Mouse (Mus musculus) thymus, adult 2 months (tissue): ENCODE measurements around the gene Cfap157.

Source experiments
- CTCF ChIP-seq: fragments of 200-500 bp; IDR thresholded peaks from 2 replicates; pipeline ENCODE4 v1.5.1; 2012; ENCODE audit warnings: mild to moderate bottlenecking, control low read depth, low read length, moderate library complexity, borderline replicate concordance; ENCODE audit not compliant: control insufficient read depth, poor library complexity, insufficient read depth; ENCODE audit errors: extremely low read depth
- POLR2A ChIP-seq: fragments of 200-500 bp; IDR thresholded peaks from 2 replicates; pipeline ENCODE4 v1.6.1; 2012; ENCODE audit warnings: mild to moderate bottlenecking, low read length, control low read depth, moderate library complexity; ENCODE audit not compliant: control insufficient read depth, poor library complexity, insufficient read depth; ENCODE audit errors: extremely low read depth

GRCm38 (mm10) chr2:32824181-32824580, 40.0 kb upstream of the Cfap157 start:
- TF ChIP-seq POLR2A: no peak
- no peak for TF ChIP-seq CTCF
